Mouse (Mus musculus) cerebral cortex, adult 2 months (tissue): ENCODE results near the gene Gm20388.

Experiments
- WGBS: fragments of 180-500 bp; shearing (Covaris S2); methylation state at CpG from one replicate; pipeline ENCODE4 v1.1.7; 2018; 5-methylcytosine and 5-hydroxymethylcytosine counted together

Gene Gm20388

GRCm38 (mm10) chr8:120044907-120045306 lies 134.3 kb downstream of the Gm20388 start:
- WGBS = 92% methylated on average over 8 of the region's 8 CpGs

DNA sequence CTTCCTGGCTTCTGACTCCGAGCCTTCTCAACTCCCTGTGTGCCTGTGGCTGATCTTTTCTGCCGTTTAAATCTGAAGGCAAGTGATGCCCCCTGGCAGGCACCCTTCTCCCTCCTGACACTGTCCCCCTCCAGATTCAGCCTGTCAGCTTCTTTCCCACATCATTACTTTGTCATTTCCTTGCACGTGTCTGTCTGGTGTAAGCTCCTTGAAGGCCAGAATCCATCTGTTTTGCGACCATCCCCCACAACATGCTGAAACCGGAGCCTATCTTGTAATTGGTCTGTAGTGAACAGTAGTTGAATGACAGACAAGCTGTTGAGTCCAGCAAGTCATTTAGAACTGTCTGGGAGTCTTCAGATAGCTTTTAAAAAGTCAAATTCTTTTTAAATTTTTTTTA lies 134.8 kb downstream of the Gm20388 start:
- WGBS = 72% methylated on average over 5 of the region's 5 CpGs

- 35% methylated on average over 14 of the region's 14 CpGs for WGBS
Measured at GRCm38 (mm10) chr8:120046258-120047020, 135.8 kb downstream of the Gm20388 start.

DNA sequence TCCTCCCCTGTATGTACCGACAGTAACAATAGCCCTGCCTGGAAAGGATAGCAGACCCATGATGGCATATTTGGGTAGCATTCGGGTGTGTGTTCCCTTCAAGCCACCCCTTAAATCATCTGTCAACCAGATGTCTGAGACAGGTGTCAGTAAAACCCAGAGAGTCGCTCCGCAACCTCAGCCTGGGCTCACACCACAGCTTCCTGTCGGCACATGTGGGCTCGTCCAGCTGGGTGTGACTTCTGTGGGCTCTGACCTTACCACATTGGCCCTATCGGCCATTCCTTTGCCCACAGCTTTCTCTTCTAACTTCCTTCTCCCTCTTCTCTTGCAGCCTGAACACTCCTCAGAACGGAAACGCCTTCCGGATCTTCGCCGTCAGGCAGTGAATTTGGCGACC lies 139.3 kb downstream of the Gm20388 start:
- 93% methylated on average over 13 of the region's 13 CpGs for WGBS

DNA sequence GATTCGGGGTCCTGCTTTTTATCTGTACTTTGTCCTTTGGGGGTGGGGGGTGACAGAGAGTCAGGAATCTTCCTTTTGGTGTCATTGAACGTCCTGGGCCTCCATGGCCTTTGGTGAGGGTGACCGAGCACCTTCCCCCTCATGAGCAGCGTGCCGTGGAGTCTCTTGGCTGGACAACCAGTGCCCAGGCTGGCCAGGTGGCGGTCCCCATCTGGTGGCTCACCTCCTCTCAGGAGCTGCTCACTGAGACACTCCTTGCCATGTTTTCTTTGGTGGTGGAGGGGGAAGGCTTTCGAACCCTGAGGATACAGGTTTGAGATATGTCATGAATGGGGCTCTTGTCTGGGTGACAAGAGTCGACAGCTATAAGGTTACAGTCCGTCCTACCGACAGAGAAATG lies 139.7 kb downstream of the Gm20388 start:
- 89% methylated on average over 10 of the region's 10 CpGs for WGBS

DNA sequence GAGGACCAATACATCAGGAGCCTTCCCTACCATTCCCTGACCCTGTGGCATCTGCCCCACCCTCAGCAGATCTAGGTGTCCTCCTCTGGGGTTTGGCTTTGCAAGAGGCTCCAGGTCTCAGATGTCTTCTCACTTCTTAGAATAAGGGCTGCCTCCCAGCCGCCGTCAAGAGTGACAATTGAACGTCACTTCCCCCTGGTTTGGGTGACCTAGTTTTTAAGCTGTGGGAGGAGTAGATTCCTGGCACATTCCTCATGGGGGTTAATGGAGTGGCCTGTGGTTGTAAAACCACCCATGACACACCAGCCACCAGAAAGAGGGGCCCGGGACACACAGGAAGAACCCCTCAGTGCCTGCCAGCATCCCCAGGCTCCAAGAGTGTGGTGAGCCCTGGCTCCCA lies 140.4 kb downstream of the Gm20388 start:
- 40% methylated on average over 4 of the region's 4 CpGs for WGBS

- WGBS = 96% methylated on average over 4 of the region's 4 CpGs
Measured at GRCm38 (mm10) chr8:120051908-120052307, 141.3 kb downstream of the Gm20388 start.

- 75% methylated on average over 8 of the region's 8 CpGs for WGBS
Measured at GRCm38 (mm10) chr8:120052318-120052717, 141.7 kb downstream of the Gm20388 start.

- 87% methylated on average over 3 of the region's 3 CpGs for WGBS
Measured at GRCm38 (mm10) chr8:120054833-120055232, 144.2 kb downstream of the Gm20388 start.

- WGBS = 69% methylated on average over 2 of the region's 2 CpGs
Measured at GRCm38 (mm10) chr8:120057078-120057477, 146.4 kb downstream of the Gm20388 start.

DNA sequence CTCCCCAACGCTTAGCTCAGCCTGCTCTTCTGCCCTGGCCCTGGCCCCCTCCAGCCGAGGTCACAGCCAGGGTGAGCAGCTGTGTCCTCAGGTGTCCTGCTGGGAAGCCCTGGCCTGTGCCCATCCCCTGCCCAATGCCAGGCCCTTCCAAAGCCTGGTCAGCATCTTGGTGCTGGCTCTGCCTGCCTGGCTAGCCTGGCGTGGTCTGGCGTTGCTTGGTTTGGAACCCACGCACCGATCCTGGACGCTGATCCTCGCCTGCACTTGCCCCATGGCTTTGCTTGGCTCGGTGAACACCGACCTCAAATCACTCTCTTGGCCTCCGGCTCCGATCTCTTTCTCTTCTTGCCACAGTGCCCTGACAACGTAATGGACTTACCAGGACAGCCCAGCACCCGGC lies 152.1 kb downstream of the Gm20388 start:
- 92% methylated on average over 14 of the region's 14 CpGs for WGBS

- 84% methylated on average over 3 of the region's 3 CpGs for WGBS
Measured at GRCm38 (mm10) chr8:120063326-120063725, 152.7 kb downstream of the Gm20388 start.

GRCm38 (mm10) chr8:120065611-120066010 lies 155.0 kb downstream of the Gm20388 start:
- WGBS = 74% methylated on average over 8 of the region's 8 CpGs

DNA sequence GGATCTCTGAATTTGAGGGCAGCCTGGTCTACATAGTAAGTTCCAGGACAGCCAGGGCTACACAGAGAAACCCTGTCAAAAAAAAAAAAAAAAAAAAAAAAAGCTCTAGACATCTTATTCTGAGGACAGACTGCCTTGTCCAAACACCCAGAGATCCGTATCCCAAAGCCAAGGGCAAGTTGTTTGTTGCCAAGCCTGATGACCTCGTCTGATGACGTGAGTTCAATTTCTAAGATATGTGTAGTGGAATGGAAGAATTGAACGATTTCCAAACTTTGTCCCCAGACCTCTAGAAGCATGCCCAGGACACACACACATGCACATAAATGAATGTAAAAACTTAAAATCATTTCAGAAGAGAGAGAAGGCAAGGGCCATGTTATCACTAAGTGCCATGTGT lies 155.6 kb downstream of the Gm20388 start:
- 76% methylated on average over 4 of the region's 4 CpGs for WGBS

DNA sequence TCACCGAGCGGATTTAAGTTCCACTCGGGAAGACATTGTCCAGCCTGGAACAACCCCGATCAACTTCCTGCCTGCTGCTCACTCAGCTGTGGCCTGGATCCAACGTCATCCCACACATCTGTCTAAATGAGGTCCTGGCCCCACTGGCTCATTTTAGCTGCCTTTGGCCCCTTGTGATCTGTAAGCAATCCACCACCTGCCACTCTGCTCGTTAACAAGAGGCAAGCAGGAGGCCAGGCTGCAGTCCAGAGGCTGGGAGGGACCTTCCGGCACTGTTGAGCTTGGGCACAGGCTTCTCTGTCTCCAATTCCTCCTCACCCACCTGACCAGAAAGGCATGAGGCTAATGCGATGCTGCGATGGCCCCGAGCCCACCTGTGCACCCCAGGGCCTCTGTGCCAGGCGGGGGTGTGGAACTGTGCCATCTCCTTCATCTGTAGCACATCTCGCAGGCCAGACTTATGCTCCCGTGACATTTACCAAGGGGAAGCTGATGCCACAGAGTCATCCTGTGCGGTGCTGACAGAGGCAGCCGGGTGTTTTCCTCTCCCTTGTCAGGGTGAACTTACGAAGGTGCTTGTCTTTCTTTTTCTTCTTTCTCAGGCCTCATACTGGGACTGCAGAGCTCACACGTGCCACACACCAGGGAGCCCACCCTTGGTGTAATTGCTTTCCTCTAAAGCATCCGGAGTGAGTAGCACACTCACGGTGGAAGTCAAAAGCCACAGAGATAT lies 157.5 kb downstream of the Gm20388 start:
- 65% methylated on average over 19 of the region's 19 CpGs for WGBS

GRCm38 (mm10) chr8:120071684-120072083 lies 161.0 kb downstream of the Gm20388 start:
- 27% methylated on average over 4 of the region's 4 CpGs for WGBS

DNA sequence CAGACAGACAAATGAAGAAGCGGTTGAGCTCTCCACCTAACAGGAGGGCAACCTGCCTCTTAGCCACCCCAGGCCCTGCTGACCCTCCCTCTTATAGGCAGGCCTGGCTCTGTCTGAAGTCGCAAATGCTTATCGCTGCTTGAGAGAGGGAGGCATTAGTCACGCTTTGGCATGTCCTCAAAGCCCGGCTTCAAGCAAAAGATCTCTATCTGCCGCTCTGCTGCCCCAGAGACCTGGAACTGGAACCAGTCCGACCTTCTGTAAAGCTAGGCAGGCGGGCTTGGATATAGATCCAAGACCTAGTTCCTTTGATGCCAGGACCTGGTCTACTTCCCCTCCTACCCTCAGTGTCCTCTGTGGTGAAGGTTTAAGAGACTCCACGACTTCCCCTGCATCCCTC lies 161.6 kb downstream of the Gm20388 start:
- 80% methylated on average over 9 of the region's 9 CpGs for WGBS

GRCm38 (mm10) chr8:120072827-120073226 lies 162.2 kb downstream of the Gm20388 start:
- 90% methylated on average over 8 of the region's 8 CpGs for WGBS

DNA sequence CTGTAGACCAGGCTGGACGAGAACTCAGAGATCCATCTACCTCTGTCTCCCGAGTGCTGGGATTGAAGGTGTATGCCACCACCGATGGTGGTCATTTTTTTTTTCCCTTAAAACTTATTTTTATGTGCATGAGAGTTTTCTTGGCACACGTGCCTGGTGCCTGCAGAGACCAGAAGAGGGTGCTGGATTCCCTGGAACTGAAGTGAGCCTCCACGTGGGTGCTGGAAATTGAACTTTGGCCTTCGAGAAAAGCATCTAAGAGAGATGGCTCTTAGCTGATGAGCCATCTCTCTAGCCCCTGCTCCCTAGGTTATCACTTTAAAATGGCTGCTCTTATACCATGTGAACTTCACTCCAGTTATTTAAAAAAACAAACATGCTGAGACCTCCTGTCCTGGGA lies 163.9 kb downstream of the Gm20388 start:
- 74% methylated on average over 6 of the region's 6 CpGs for WGBS

- WGBS = 62% methylated on average over 6 of the region's 6 CpGs
Measured at GRCm38 (mm10) chr8:120075347-120075746, 164.7 kb downstream of the Gm20388 start.

GRCm38 (mm10) chr8:120078080-120078479 lies 167.4 kb downstream of the Gm20388 start:
- WGBS = 13% methylated on average over 10 of the region's 10 CpGs

DNA sequence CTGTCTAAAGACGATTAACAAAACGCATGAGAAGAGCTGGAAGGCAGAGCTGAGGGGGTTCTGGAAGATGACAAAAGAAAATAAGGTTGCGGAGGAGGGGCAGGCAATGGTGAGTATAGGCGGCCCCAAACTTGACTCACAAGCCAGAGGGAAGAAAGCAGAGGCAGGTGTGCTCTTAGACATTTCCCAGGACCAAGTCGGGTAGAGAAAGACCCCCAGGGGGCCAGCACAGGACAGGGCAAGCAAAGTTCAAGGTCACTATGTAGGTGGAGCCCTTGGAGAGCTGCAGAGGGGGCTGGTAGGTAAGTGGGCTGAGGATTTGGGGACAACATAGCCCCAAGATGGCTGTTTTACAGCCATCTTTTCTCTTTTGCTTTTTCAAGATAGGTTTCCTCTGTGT lies 168.7 kb downstream of the Gm20388 start:
- WGBS = 64% methylated on average over 5 of the region's 5 CpGs

GRCm38 (mm10) chr8:120083261-120083660 lies 172.6 kb downstream of the Gm20388 start:
- 63% methylated on average over 8 of the region's 8 CpGs for WGBS
